Mouse (Mus musculus): Measurements from ENCODE around the gene Lig4.

Gene Lig4

GRCm38 (mm10) chr8:9929746-9930445, 47.6 kb downstream of the Lig4 start:
- DNase-seq: no peak

Measured in B cell, adult 2 months (primary cell).